Mouse (Mus musculus) midbrain, embryonic 16.5 days (tissue): ENCODE results near the gene Mapk8. TPM values are rescaled to one million over a fixed set of nuclear protein-coding genes. Genes with fewer than 3 reads are reported as not detected.

ENCODE experiments used
- ATAC-seq: fragments of 200-750 bp; cut with Nextera tagmentation; 2 replicates; pipeline ENCODE4 v1.8.0; 2017; ENCODE audit warnings: moderate TSS enrichment
- H3K27ac ChIP-seq: fragments of 300-500 bp; sonication (generic); 2 replicates; pipeline ENCODE4 v1.5.1; 2014; ENCODE audit warnings: mild to moderate bottlenecking, low read length, mixed read lengths
- H3K27me3 ChIP-seq: fragments of 300-500 bp; sonication (generic); 2 replicates; pipeline ENCODE4 v1.6.1; 2014; ENCODE audit warnings: low read depth, low read length, mixed read lengths; ENCODE audit not compliant: control insufficient read depth, insufficient read depth
- H3K36me3 ChIP-seq: fragments of 300-500 bp; sonication (generic); 2 replicates; pipeline ENCODE4 v1.6.1; 2014; ENCODE audit warnings: mild to moderate bottlenecking, low read length, moderate library complexity, mixed read lengths; ENCODE audit not compliant: control insufficient read depth, insufficient read depth
- H3K4me1 ChIP-seq: fragments of 300-500 bp; sonication (generic); 2 replicates; pipeline ENCODE4 v1.6.1; 2014; ENCODE audit warnings: mild to moderate bottlenecking, low read length, mixed read lengths; ENCODE audit not compliant: control insufficient read depth, insufficient read depth
- H3K4me2 ChIP-seq: fragments of 300-500 bp; sonication (generic); 2 replicates; pipeline ENCODE4 v1.6.1; 2014; ENCODE audit warnings: mild to moderate bottlenecking, low read length, mixed read lengths
- H3K4me3 ChIP-seq: fragments of 300-500 bp; sonication (generic); 2 replicates; pipeline ENCODE4 v1.5.1; 2014; ENCODE audit warnings: low read depth, mild to moderate bottlenecking, low read length, moderate library complexity, mixed read lengths
- H3K9ac ChIP-seq: fragments of 300-500 bp; sonication (generic); 2 replicates; pipeline ENCODE4 v1.6.1; 2014; ENCODE audit warnings: low read depth, low read length, mixed read lengths
- H3K9me3 ChIP-seq: fragments of 300-500 bp; sonication (generic); replicated peaks from 2 replicates; pipeline ENCODE4 v1.6.1; 2014; ENCODE audit warnings: mild to moderate bottlenecking, low read length, mixed read lengths; ENCODE audit not compliant: control insufficient read depth, poor library complexity, severe bottlenecking
- WGBS: fragments of 180-500 bp; shearing (Covaris S2); extraction: QIAGEN DNeasy Blood & Tissue Kit; methylation state at CpG from one replicate; pipeline ENCODE4 v1.1.7; 2014; 5-methylcytosine and 5-hydroxymethylcytosine counted together
- polyA plus RNA-seq: library from polyadenylated mRNA; unstranded; fragments of >200 nt; fragmentation: Nextera tagmentation; extraction: Ambion mirVana; gene quantifications from 2 replicates; pipeline ENCODE4 v1.2.1, GENCODE M21; 2015

Gene Mapk8
- polyA plus RNA-seq, 1 experiment from 2014 or later = 31.2 TPM

DNA sequence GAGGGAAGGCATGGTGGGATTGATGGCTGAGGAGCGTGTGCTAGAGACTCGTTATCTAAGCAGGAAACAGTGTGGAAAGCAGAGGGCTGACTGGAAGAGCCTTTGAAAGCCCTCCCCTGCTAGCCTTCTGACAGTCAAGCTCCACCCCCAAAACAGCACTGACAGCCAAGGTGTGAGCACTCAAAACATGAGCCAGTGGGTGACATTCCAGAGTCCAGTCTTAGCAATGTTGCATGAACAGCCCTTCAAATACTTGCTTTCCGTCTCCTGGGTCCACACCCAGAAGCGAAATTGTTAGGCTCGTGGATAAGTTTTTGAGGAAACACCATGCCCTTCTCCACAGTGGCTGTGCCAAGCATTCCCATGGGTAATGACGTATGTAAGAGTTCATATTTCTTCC lies 100.4 kb downstream of the Mapk8 start:
- no peak for ATAC-seq
- Histone ChIP-seq H3K9me3 (no peaks in the 10 kb centered on the region), H3K4me3 (no peak overlapping the region), H3K27me3 (peaks cover 16% of the 10 kb centered on the region), H3K9ac (no peak overlapping the region), H3K4me1 (no peaks in the 10 kb centered on the region), H3K36me3 (no peaks in the 10 kb centered on the region), H3K27ac (no peak overlapping the region), H3K4me2 (no peak overlapping the region)
- WGBS = 77% methylated on average over 6 of the region's 6 CpGs

- H3K4me2 ChIP-seq = no peak overlapping the region
- no peak overlapping the region for H3K4me3 ChIP-seq
- no peaks in the 10 kb centered on the region for H3K9me3 ChIP-seq
- H3K27me3 ChIP-seq = no peaks in the 10 kb centered on the region
- H3K9ac ChIP-seq = no peak overlapping the region
- no peaks in the 10 kb centered on the region for H3K36me3 ChIP-seq
- H3K4me1 ChIP-seq = no peaks in the 10 kb centered on the region
- H3K27ac ChIP-seq = no peak overlapping the region
- no peak for ATAC-seq
- 93% methylated on average over 14 of the region's 14 CpGs for WGBS
These were observed 103.7 kb downstream of the Mapk8 start for GRCm38 (mm10) chr14:33343131-33343725.

DNA sequence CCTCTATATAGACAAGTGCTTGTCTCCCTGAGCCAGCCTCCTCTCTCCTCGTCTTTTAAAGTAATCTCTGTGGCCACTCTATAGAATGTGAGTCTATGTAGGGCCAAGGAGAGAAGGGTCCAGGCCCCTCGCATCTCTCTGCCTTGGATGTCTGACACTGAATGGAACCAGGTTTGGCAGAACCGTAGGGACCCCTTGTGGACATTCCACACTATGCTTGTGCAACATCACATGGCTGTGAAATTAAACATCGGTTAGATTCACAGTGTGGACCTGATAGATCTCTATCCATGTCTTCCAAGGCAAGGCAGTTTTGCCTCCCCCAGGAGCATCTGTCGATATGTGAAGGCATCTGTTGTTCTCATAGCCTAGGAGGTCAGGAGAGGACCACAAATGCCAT lies 108.3 kb downstream of the Mapk8 start:
- H3K9ac ChIP-seq = no peak overlapping the region
- H3K27me3 ChIP-seq = no peaks in the 10 kb centered on the region
- no peak for ATAC-seq
- no peaks in the 10 kb centered on the region for H3K4me1 ChIP-seq
- no peaks in the 10 kb centered on the region for H3K9me3 ChIP-seq
- 78% methylated on average over 5 of the region's 5 CpGs for WGBS
- H3K36me3 ChIP-seq = no peaks in the 10 kb centered on the region
- no peak overlapping the region for H3K27ac ChIP-seq
- H3K4me2 ChIP-seq = no peak overlapping the region
- H3K4me3 ChIP-seq = no peak overlapping the region

DNA sequence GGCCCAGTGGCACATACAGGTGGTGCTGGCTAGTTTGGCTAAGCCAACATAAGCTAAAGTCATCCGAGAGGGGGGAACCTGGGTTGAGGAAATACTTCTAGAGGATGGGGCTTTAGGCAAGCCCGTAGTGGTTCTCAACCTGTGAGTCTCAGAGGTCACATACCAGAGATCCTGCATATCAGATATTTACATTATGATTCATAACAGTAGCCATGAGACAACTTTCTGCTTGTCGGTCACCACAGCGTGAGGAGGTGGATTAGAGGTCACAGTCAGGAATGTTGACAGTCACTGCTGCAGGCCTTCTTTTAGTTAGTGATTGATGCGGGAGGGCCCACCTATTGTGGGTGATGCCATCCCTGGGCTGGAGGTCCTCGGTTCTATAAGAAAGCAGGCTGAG lies 111.2 kb downstream of the Mapk8 start:
- Histone ChIP-seq H3K4me2 (no peak overlapping the region), H3K9me3 (no peaks in the 10 kb centered on the region), H3K4me1 (no peaks in the 10 kb centered on the region), H3K9ac (no peak overlapping the region), H3K27ac (no peak overlapping the region), H3K4me3 (no peak overlapping the region), H3K36me3 (no peaks in the 10 kb centered on the region), H3K27me3 (no peaks in the 10 kb centered on the region)
- ATAC-seq = no peak
- WGBS = 81% methylated on average over 6 of the region's 6 CpGs

DNA sequence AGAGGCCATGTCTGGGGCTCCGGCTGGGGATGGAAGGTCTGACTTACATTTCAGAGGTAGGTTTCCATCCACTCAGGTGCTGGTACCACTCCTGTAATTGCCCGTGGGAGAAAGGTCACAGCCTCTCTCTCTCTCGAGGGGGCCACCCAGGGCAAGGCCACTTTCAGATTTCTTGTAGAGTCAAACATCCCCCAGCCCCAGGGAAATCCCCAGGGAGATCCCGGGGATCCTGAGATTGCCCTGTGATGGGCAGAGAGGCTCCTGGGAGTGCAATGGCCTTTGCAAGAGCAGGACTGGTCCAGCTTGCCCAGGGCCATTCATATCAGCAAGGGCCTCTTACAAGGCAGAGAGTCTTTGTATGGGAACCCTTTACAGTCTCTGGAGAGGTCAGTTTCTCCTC lies 112.6 kb downstream of the Mapk8 start:
- ATAC-seq = no peak
- Histone ChIP-seq H3K4me3 (no peak overlapping the region), H3K27me3 (no peaks in the 10 kb centered on the region), H3K9ac (no peak overlapping the region), H3K4me1 (no peaks in the 10 kb centered on the region), H3K9me3 (no peaks in the 10 kb centered on the region), H3K4me2 (no peak overlapping the region), H3K27ac (no peak overlapping the region), H3K36me3 (no peaks in the 10 kb centered on the region)
- 88% methylated on average over 4 of the region's 4 CpGs for WGBS

GRCm38 (mm10) chr14:33333833-33334232 lies 113.1 kb downstream of the Mapk8 start:
- Histone ChIP-seq H3K36me3 (no peaks in the 10 kb centered on the region), H3K9ac (no peak overlapping the region), H3K4me3 (no peak overlapping the region), H3K4me1 (no peaks in the 10 kb centered on the region), H3K4me2 (no peak overlapping the region), H3K27ac (no peak overlapping the region), H3K27me3 (no peaks in the 10 kb centered on the region), H3K9me3 (no peaks in the 10 kb centered on the region)
- WGBS = 88% methylated on average over 4 of the region's 4 CpGs
- no peak for ATAC-seq

DNA sequence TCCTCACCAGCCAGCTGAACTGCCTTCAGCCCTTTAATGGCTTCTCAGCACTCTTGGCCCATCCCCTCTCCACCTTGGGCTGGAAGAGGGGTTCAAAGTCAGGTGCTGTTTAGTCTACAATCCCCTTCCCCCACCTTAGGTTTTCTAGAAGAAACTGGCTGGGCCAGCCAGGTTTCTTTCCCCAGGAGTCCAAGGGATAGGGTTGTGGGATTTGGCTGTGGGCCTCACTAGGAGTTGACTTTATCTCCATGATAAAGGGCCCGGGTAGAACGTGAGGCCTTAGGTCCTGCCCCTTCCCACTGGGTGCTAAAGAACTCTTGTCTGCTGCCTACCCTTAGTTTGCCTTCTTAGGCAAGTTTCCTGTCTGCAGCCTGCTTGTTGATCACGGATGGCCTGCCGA lies 115.3 kb downstream of the Mapk8 start:
- no peak overlapping the region for H3K9ac ChIP-seq
- no peaks in the 10 kb centered on the region for H3K36me3 ChIP-seq
- WGBS = 46% methylated on average over 4 of the region's 4 CpGs
- no peak for ATAC-seq
- no peak overlapping the region for H3K4me2 ChIP-seq
- no peak overlapping the region for H3K4me3 ChIP-seq
- H3K9me3 ChIP-seq = no peaks in the 10 kb centered on the region
- no peaks in the 10 kb centered on the region for H3K4me1 ChIP-seq
- H3K27me3 ChIP-seq = no peaks in the 10 kb centered on the region
- no peak overlapping the region for H3K27ac ChIP-seq

DNA sequence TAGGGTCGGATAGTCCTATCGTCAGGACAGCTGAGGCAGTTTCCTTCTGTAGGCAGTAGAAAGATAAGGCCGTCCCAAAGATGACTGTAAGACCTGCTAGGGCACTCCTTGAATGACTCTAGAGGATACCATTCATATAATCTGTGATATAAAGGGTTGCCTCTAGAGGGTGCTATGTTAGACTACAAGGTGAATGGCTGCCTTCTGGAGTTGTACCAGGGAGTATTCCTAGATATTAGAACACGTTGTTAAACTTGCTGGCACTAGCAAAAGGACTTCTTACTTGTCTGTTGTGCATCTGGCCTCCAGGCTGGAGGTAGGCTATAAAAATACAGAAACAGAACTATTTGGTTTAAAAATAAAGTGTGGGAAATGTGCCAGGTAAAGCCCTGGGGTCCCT lies 116.0 kb downstream of the Mapk8 start:
- 64% methylated on average over 4 of the region's 4 CpGs for WGBS
- H3K36me3 ChIP-seq = no peaks in the 10 kb centered on the region
- H3K27ac ChIP-seq = no peak overlapping the region
- no peaks in the 10 kb centered on the region for H3K9me3 ChIP-seq
- H3K4me1 ChIP-seq = no peaks in the 10 kb centered on the region
- no peak overlapping the region for H3K9ac ChIP-seq
- no peaks in the 10 kb centered on the region for H3K27me3 ChIP-seq
- no peak overlapping the region for H3K4me2 ChIP-seq
- no peak for ATAC-seq
- H3K4me3 ChIP-seq = no peak overlapping the region

GRCm38 (mm10) chr14:33329297-33329805 lies 117.6 kb downstream of the Mapk8 start:
- Histone ChIP-seq H3K4me2 (no peak overlapping the region), H3K36me3 (no peaks in the 10 kb centered on the region), H3K27ac (no peak overlapping the region), H3K9me3 (no peaks in the 10 kb centered on the region), H3K27me3 (no peaks in the 10 kb centered on the region), H3K9ac (no peak overlapping the region), H3K4me3 (no peak overlapping the region), H3K4me1 (no peaks in the 10 kb centered on the region)
- WGBS = 96% methylated on average over 5 of the region's 5 CpGs
- no peak for ATAC-seq
